Mouse (Mus musculus) MEL (cell line): ENCODE measurements at regions not wholly inside any gene's neighbourhood (a gene's known extent, or its start where the extent isn't known, plus 50 kb on each side); places are given as distances from the start of the nearest gene placed in this dataset.

Source experiments
- DNase-seq: peaks from one replicate; pipeline ENCODE4 v3.0.0; 2011; ENCODE audit warnings: low read depth, low spot score
- H3K27ac ChIP-seq: 2 replicates; pipeline ENCODE4 v1.5.1; 2012; ENCODE audit warnings: low read depth, mild to moderate bottlenecking, control low read depth, low read length, moderate library complexity; ENCODE audit not compliant: control insufficient read depth
- H3K27me3 ChIP-seq, 2 experiments: fragments of 150-350 bp in 1 of 2; sonication (generic) in 1 of 2; 2 replicates each; pipeline ENCODE4 v1.6.1; 2012; ENCODE audit warnings: low read length in 2 of 2, mild to moderate bottlenecking in 2 of 2, improper control_type of control experiment in 1 of 2, moderate library complexity in 1 of 2; ENCODE audit not compliant: insufficient read depth in 2 of 2, control insufficient read depth in 1 of 2
- H3K36me3 ChIP-seq, 2 experiments: 2 replicates each; pipeline ENCODE4 v1.6.1; 2012 to 2014; ENCODE audit warnings: low read length in 2 of 2, improper control_type of control experiment in 1 of 2, inconsistent platforms in 1 of 2, mild to moderate bottlenecking in 1 of 2; ENCODE audit not compliant: insufficient read depth in 2 of 2, control insufficient read depth in 1 of 2
- H3K4me1 ChIP-seq, 2 experiments: fragments of 150-350 bp in 1 of 2; sonication (generic) in 1 of 2; 2 replicates each; pipeline ENCODE4 v1.6.1; 2012; ENCODE audit warnings: low read length in 2 of 2, improper control_type of control experiment in 1 of 2, mild to moderate bottlenecking in 1 of 2; ENCODE audit not compliant: insufficient read depth in 2 of 2, control insufficient read depth in 1 of 2
- H3K4me3 ChIP-seq, 2 experiments: fragments of 150-350 bp in 1 of 2; sonication (generic) in 1 of 2; 2 replicates each; pipeline ENCODE4 v1.5.1; 2012; ENCODE audit warnings: low read depth in 2 of 2, low read length in 2 of 2, mild to moderate bottlenecking in 2 of 2, moderate library complexity in 2 of 2, control low read depth in 1 of 2, improper control_type of control experiment in 1 of 2; ENCODE audit not compliant: control insufficient read depth in 1 of 2, insufficient read depth in 1 of 2
- H3K79me2 ChIP-seq: 2 replicates; pipeline ENCODE4 v1.6.1; 2012; ENCODE audit warnings: mild to moderate bottlenecking, low read length, moderate library complexity; ENCODE audit not compliant: control insufficient read depth, poor library complexity, insufficient read depth
- H3K9ac ChIP-seq: 2 replicates; pipeline ENCODE4 v1.6.1; 2012; ENCODE audit warnings: low read depth, mild to moderate bottlenecking, control low read depth, low read length, moderate library complexity; ENCODE audit not compliant: control insufficient read depth, poor library complexity, severe bottlenecking
- H3K9me3 ChIP-seq: fragments of 150-350 bp; sonication (generic); replicated peaks from 2 replicates; pipeline ENCODE4 v1.6.1; 2012; ENCODE audit warnings: mild to moderate bottlenecking, low read length, improper control_type of control experiment, moderate library complexity; ENCODE audit not compliant: insufficient read depth
- BHLHE40 ChIP-seq: IDR thresholded peaks from 2 replicates; pipeline ENCODE4 v1.6.1; 2012; ENCODE audit warnings: low read depth, mild to moderate bottlenecking, inconsistent platforms, low read length, improper control_type of control experiment, borderline replicate concordance
- CHD2 ChIP-seq: IDR thresholded peaks from 2 replicates; pipeline ENCODE4 v1.6.1; 2011; ENCODE audit warnings: low read length, improper control_type of control experiment
- CTCF ChIP-seq, 3 experiments: IDR thresholded peaks in 2 of 3; conservative IDR thresholded peaks in 1 of 3; 2 replicates each; pipeline ENCODE4 v1.5.1; 2011 to 2012; ENCODE audit warnings: low read length in 3 of 3, low read depth in 2 of 3, mild to moderate bottlenecking in 2 of 3, improper control_type of control experiment in 1 of 3, inconsistent platforms in 1 of 3, mixed read lengths in 1 of 3, moderate library complexity in 1 of 3; ENCODE audit not compliant: control insufficient read depth in 1 of 3, insufficient read depth in 1 of 3, poor library complexity in 1 of 3, severe bottlenecking in 1 of 3
- E2F4 ChIP-seq: IDR thresholded peaks from 2 replicates; pipeline ENCODE4 v1.6.1; 2011; ENCODE audit warnings: low read depth, low read length, improper control_type of control experiment, borderline replicate concordance
- ETS1 ChIP-seq: IDR thresholded peaks from 2 replicates; pipeline ENCODE4 v1.6.1; 2012; ENCODE audit warnings: low read depth, mild to moderate bottlenecking, inconsistent platforms, low read length, improper control_type of control experiment, moderate library complexity
- GABPA ChIP-seq: IDR thresholded peaks from 2 replicates; pipeline ENCODE4 v1.6.1; 2012; ENCODE audit warnings: low read depth, mild to moderate bottlenecking, inconsistent platforms, low read length, improper control_type of control experiment, moderate library complexity
- HCFC1 ChIP-seq: IDR thresholded peaks from 2 replicates; pipeline ENCODE4 v1.6.1; 2012; ENCODE audit warnings: low read depth, mild to moderate bottlenecking, inconsistent platforms, low read length, improper control_type of control experiment, moderate library complexity
- MAFK ChIP-seq: IDR thresholded peaks from 2 replicates; pipeline ENCODE4 v1.6.1; 2011; ENCODE audit warnings: low read depth, mild to moderate bottlenecking, low read length, improper control_type of control experiment, borderline replicate concordance
- MAX ChIP-seq: IDR thresholded peaks from 2 replicates; pipeline ENCODE4 v1.6.1; 2011; ENCODE audit warnings: low read length, improper control_type of control experiment
- MXI1 ChIP-seq: IDR thresholded peaks from 2 replicates; pipeline ENCODE4 v1.6.1; 2011; ENCODE audit warnings: mild to moderate bottlenecking, low read depth, low read length, improper control_type of control experiment
- MYB ChIP-seq: IDR thresholded peaks from 2 replicates; pipeline ENCODE4 v1.6.1; 2011; ENCODE audit warnings: mild to moderate bottlenecking, low read depth, low read length, improper control_type of control experiment
- MYC ChIP-seq: IDR thresholded peaks from 2 replicates; pipeline ENCODE4 v1.6.1; 2011; ENCODE audit warnings: low read depth, mild to moderate bottlenecking, low read length, improper control_type of control experiment, moderate library complexity
- NRF1 ChIP-seq: IDR thresholded peaks from 2 replicates; pipeline ENCODE4 v1.6.1; 2014; ENCODE audit warnings: low read depth, mild to moderate bottlenecking, inconsistent platforms, low read length, improper control_type of control experiment, moderate library complexity; ENCODE audit not compliant: poor library complexity, insufficient read depth, severe bottlenecking
- POLR2AphosphoS2 ChIP-seq: IDR thresholded peaks from 2 replicates; pipeline ENCODE4 v1.6.1; 2011; ENCODE audit warnings: low read length, improper control_type of control experiment
- RAD21 ChIP-seq: IDR thresholded peaks from 2 replicates; pipeline ENCODE4 v1.6.1; 2011; ENCODE audit warnings: mild to moderate bottlenecking, low read depth, low read length, improper control_type of control experiment
- TAL1 ChIP-seq: IDR thresholded peaks from 2 replicates; pipeline ENCODE4 v1.6.1; 2012; ENCODE audit warnings: mild to moderate bottlenecking, inconsistent platforms, low read length, moderate library complexity, mixed read lengths
- TCF12 ChIP-seq: IDR thresholded peaks from 2 replicates; pipeline ENCODE4 v1.6.1; 2014; ENCODE audit warnings: low read depth, mild to moderate bottlenecking, inconsistent platforms, low read length, improper control_type of control experiment, moderate library complexity
- UBTF ChIP-seq: IDR thresholded peaks from 2 replicates; pipeline ENCODE4 v1.6.1; 2012; ENCODE audit warnings: low read depth, mild to moderate bottlenecking, inconsistent platforms, low read length, improper control_type of control experiment, moderate library complexity, borderline replicate concordance; ENCODE audit not compliant: insufficient read depth
- USF2 ChIP-seq, 2 experiments: IDR thresholded peaks; 2 replicates each; pipeline ENCODE4 v1.6.1; 2011 to 2012; ENCODE audit warnings: improper control_type of control experiment in 2 of 2, low read length in 2 of 2, borderline replicate concordance in 1 of 2, inconsistent platforms in 1 of 2, low read depth in 1 of 2, mild to moderate bottlenecking in 1 of 2; ENCODE audit not compliant: insufficient read depth in 1 of 2
- ZC3H11A ChIP-seq: IDR thresholded peaks from 2 replicates; pipeline ENCODE4 v1.6.1; 2012; ENCODE audit warnings: low read depth, mild to moderate bottlenecking, inconsistent platforms, low read length, improper control_type of control experiment
- ZKSCAN1 ChIP-seq: IDR thresholded peaks from 2 replicates; pipeline ENCODE4 v1.6.1; 2012; ENCODE audit warnings: low read depth, mild to moderate bottlenecking, inconsistent platforms, low read length, improper control_type of control experiment, moderate library complexity
- ZMIZ1 ChIP-seq: IDR thresholded peaks from 2 replicates; pipeline ENCODE4 v1.6.1; 2012; ENCODE audit warnings: low read depth, mild to moderate bottlenecking, inconsistent platforms, low read length, improper control_type of control experiment, moderate library complexity
- ZNF384 ChIP-seq: IDR thresholded peaks from 2 replicates; pipeline ENCODE4 v1.6.1; 2012; ENCODE audit warnings: low read depth, mild to moderate bottlenecking, inconsistent platforms, low read length, improper control_type of control experiment

GRCm38 (mm10) chr1:119301931-119302330, 120.1 kb downstream of the Inhbb start:
- H3K9me3 ChIP-seq = no peaks in the 10 kb centered on the region
- H3K27ac ChIP-seq = no peak overlapping the region
- H3K27me3 ChIP-seq = no peaks in the 10 kb centered on the region
- TF ChIP-seq MXI1 (no peak), RAD21 (no peak), MAFK (no peak), CTCF (IDR thresholded peaks at IDR 0.05 in 2 of 3, conservative IDR thresholded peaks at IDR 0.05 in 1 of 3; ENCODE audit: control insufficient read depth in 1 of 3, insufficient read depth in 1 of 3, low read depth in 2 of 3, low read length in 3 of 3, poor library complexity in 1 of 3, severe bottlenecking in 1 of 3) (no peak), CHD2 (no peak), GABPA (no peak), ZNF384 (no peak), ETS1 (no peak), E2F4 (no peak), USF2 (IDR thresholded peaks at IDR 0.05; ENCODE audit: borderline replicate concordance in 1 of 2, insufficient read depth in 1 of 2, low read depth in 1 of 2, low read length in 2 of 2) (no peak), TAL1 (no peak)
- no peaks in the 10 kb centered on the region for H3K4me1 ChIP-seq
- no peak for DNase-seq
- no peak overlapping the region for H3K4me3 ChIP-seq
- H3K79me2 ChIP-seq = no peaks in the 10 kb centered on the region
- H3K9ac ChIP-seq = no peak overlapping the region
- no peaks in the 10 kb centered on the region for H3K36me3 ChIP-seq

- H3K4me3 ChIP-seq = no peak overlapping the region
- H3K4me1 ChIP-seq = no peaks in the 10 kb centered on the region
- H3K36me3 ChIP-seq = no peaks in the 10 kb centered on the region
- H3K27ac ChIP-seq = no peak overlapping the region
- TF ChIP-seq ZKSCAN1 (no peak), MYB (no peak), HCFC1 (no peak), E2F4 (no peak), RAD21 (no peak), ZNF384 (no peak), TCF12 (no peak), ZMIZ1 (no peak), NRF1 (no peak), BHLHE40 (no peak), ETS1 (no peak), ZC3H11A (no peak), USF2 (IDR thresholded peaks at IDR 0.05; ENCODE audit: borderline replicate concordance in 1 of 2, insufficient read depth in 1 of 2, low read depth in 1 of 2, low read length in 2 of 2) (no peak), POLR2AphosphoS2 (no peak), UBTF (no peak), MAX (no peak), MAFK (no peak), MYC (no peak)
- TF ChIP-seq, all 39 proteins: peak for 0
- Histone ChIP-seq H3K79me2 (no peaks in the 10 kb centered on the region), H3K9me3 (no peaks in the 10 kb centered on the region), H3K9ac (no peak overlapping the region), H3K27me3 (no peaks in the 10 kb centered on the region)
- no peak for DNase-seq
Measured at GRCm38 (mm10) chr1:119301258-119301657, 120.8 kb downstream of the Inhbb start.
